Mouse (Mus musculus) neural tube, embryonic 15.5 days (tissue): ENCODE results near the gene Yif1a. TPM values are rescaled to one million over a fixed set of nuclear protein-coding genes. Genes with fewer than 3 reads are reported as not detected.
"Not testable (repeated sequence)": the region's sequence is repeated elsewhere in the genome, so short reads cannot be mapped to it uniquely, and the experiment has no call there.

Source experiments
- ATAC-seq: fragments of 200-750 bp; cut with Nextera tagmentation; 2 replicates; pipeline ENCODE4 v1.8.0; 2017; ENCODE audit warnings: mild to moderate bottlenecking, moderate TSS enrichment, moderate library complexity; ENCODE audit not compliant: low FRiP score
- H3K27ac ChIP-seq: fragments of 300-500 bp; sonication (generic); replicated peaks from 2 replicates; pipeline ENCODE4 v1.5.1; 2015; ENCODE audit warnings: mild to moderate bottlenecking, inconsistent platforms
- H3K27me3 ChIP-seq: fragments of 300-500 bp; sonication (generic); replicated peaks from 2 replicates; pipeline ENCODE4 v1.6.1; 2015; ENCODE audit warnings: inconsistent platforms
- H3K36me3 ChIP-seq: fragments of 300-500 bp; sonication (generic); 2 replicates; pipeline ENCODE4 v1.6.1; 2015; ENCODE audit warnings: inconsistent platforms
- H3K4me1 ChIP-seq: fragments of 300-500 bp; sonication (generic); 2 replicates; pipeline ENCODE4 v1.6.1; 2015; ENCODE audit warnings: inconsistent platforms
- H3K4me2 ChIP-seq: fragments of 300-500 bp; sonication (generic); 2 replicates; pipeline ENCODE4 v1.6.1; 2015; ENCODE audit warnings: inconsistent platforms, mild to moderate bottlenecking, moderate library complexity
- H3K4me3 ChIP-seq: fragments of 300-500 bp; sonication (generic); replicated peaks from 2 replicates; pipeline ENCODE4 v1.5.1; 2015; ENCODE audit warnings: mild to moderate bottlenecking, inconsistent platforms
- H3K9ac ChIP-seq: fragments of 300-500 bp; sonication (generic); replicated peaks from 2 replicates; pipeline ENCODE4 v1.6.1; 2015; ENCODE audit warnings: mild to moderate bottlenecking, inconsistent platforms
- H3K9me3 ChIP-seq: fragments of 300-500 bp; sonication (generic); replicated peaks from 2 replicates; pipeline ENCODE4 v1.6.1; 2016; ENCODE audit warnings: inconsistent platforms
- WGBS: fragments of 180-500 bp; shearing (Covaris S2); methylation state at CpG from one replicate; pipeline ENCODE4 v1.1.7; 2015; ENCODE audit warnings: mixed read lengths; 5-methylcytosine and 5-hydroxymethylcytosine counted together
- polyA plus RNA-seq: library from polyadenylated mRNA; unstranded; fragments of >200 nt; fragmentation: Nextera tagmentation; extraction: Ambion mirVana; gene quantifications from 2 replicates; pipeline ENCODE4 v1.2.1, GENCODE M21; 2015

The Yif1a gene
- polyA plus RNA-seq, 1 experiment from 2014 or later: 56.8 TPM

GRCm38 (mm10) chr19:5073028-5073427 is 15.3 kb upstream of the Yif1a start:
- Histone ChIP-seq H3K27ac (no peak overlapping the region), H3K27me3 (peaks cover 38% of the 10 kb centered on the region), H3K4me3 (peak overlapping the region; percentile 44), H3K36me3 (no peaks in the 10 kb centered on the region), H3K4me1 (peaks cover 34% of the 10 kb centered on the region), H3K4me2 (peak overlapping the region; percentile 83), H3K9me3 (no peaks in the 10 kb centered on the region), H3K9ac (no peak overlapping the region)
- ATAC-seq: no peak
- WGBS: 1% methylated on average over 15 of the region's 15 CpGs

GRCm38 (mm10) chr19:5073518-5073917 is 14.8 kb upstream of the Yif1a start:
- no peak for ATAC-seq

DNA sequence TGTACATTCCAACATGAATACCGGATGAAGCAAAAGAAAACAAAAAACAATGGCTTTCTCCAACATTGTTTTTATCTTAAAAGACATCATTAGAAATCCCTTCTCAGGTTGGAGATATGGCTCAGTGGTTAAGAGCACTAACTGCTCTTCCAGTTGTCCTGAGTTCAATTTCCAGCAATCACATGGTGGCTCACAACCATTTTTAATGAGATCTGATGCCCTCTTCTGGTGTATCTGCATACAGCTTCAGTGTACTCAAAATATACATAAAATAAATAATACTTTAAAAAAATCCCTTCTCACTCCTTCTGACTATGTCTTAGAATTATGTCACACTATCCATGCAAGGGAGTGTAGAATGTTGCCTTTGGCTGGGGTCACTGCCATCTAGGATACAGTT is 9.1 kb upstream of the Yif1a start:
- Histone ChIP-seq H3K27me3 (peaks cover 58% of the 10 kb centered on the region), H3K36me3 (no peaks in the 10 kb centered on the region), H3K4me2 (no peak overlapping the region), H3K4me3 (no peak overlapping the region), H3K9ac (no peak overlapping the region), H3K27ac (no peak overlapping the region), H3K4me1 (peaks cover 5% of the 10 kb centered on the region; the same call in 1 of the 2 replicates), H3K9me3 (no peaks in the 10 kb centered on the region)
- 90% methylated on average over 1 of the region's 1 CpGs for WGBS
- no peak for ATAC-seq

More at GRCm38 (mm10) chr19:5073518-5073917, 14.8 kb upstream of the Yif1a start:
- Histone ChIP-seq H3K4me2 (peak overlapping the region; percentile 83; the same call in 1 of the 2 replicates), H3K4me3 (no peak overlapping the region), H3K9me3 (no peaks in the 10 kb centered on the region), H3K27me3 (peaks cover 38% of the 10 kb centered on the region), H3K4me1 (peaks cover 30% of the 10 kb centered on the region), H3K27ac (no peak overlapping the region), H3K9ac (no peak overlapping the region), H3K36me3 (no peaks in the 10 kb centered on the region)
- WGBS: 39% methylated on average over 5 of the region's 5 CpGs

GRCm38 (mm10) chr19:5082005-5082404 is 6.3 kb upstream of the Yif1a start:
- H3K4me2 ChIP-seq: no peak overlapping the region
- H3K9me3 ChIP-seq: no peaks in the 10 kb centered on the region
- no peak for ATAC-seq
- H3K4me1 ChIP-seq: peaks cover 21% of the 10 kb centered on the region
- no peak overlapping the region for H3K27ac ChIP-seq
- H3K36me3 ChIP-seq: no peaks in the 10 kb centered on the region
- H3K4me3 ChIP-seq: no peak overlapping the region
- 62% methylated on average over 18 of the region's 18 CpGs for WGBS
- peaks cover 69% of the 10 kb centered on the region for H3K27me3 ChIP-seq
- no peak overlapping the region for H3K9ac ChIP-seq

GRCm38 (mm10) chr19:5082596-5082995 is 5.7 kb upstream of the Yif1a start:
- no peaks in the 10 kb centered on the region for H3K36me3 ChIP-seq
- H3K4me3 ChIP-seq: no peak overlapping the region
- no peak for ATAC-seq
- H3K27ac ChIP-seq: no peak overlapping the region
- no peaks in the 10 kb centered on the region for H3K9me3 ChIP-seq
- no peak overlapping the region for H3K4me2 ChIP-seq
- WGBS: 62% methylated on average over 24 of the region's 24 CpGs
- peaks cover 69% of the 10 kb centered on the region for H3K27me3 ChIP-seq
- H3K9ac ChIP-seq: no peak overlapping the region
- peaks cover 27% of the 10 kb centered on the region for H3K4me1 ChIP-seq

- Histone ChIP-seq H3K4me3 (peak overlapping the region; percentile 58), H3K27me3 (peaks cover 69% of the 10 kb centered on the region), H3K4me2 (peak overlapping the region; percentile 70), H3K27ac (peak overlapping the region; percentile 62; the same call in 1 of the 2 replicates), H3K9me3 (no peaks in the 10 kb centered on the region), H3K9ac (peak overlapping the region; percentile 77), H3K4me1 (peaks cover 34% of the 10 kb centered on the region), H3K36me3 (no peaks in the 10 kb centered on the region)
- WGBS: 81% methylated on average over 3 of the region's 3 CpGs
- ATAC-seq: no peak
Observed at GRCm38 (mm10) chr19:5083961-5084833, 4.1 kb upstream of the Yif1a start.

GRCm38 (mm10) chr19:5084834-5085144 is 3.5 kb upstream of the Yif1a start:
- peak overlapping the region; percentile 70 for H3K4me2 ChIP-seq
- peaks cover 65% of the 10 kb centered on the region for H3K27me3 ChIP-seq
- peaks cover 40% of the 10 kb centered on the region for H3K4me1 ChIP-seq
- H3K27ac ChIP-seq: peak overlapping the region; percentile 62
- H3K4me3 ChIP-seq: peak overlapping the region; percentile 58
- no peak for ATAC-seq
- H3K9ac ChIP-seq: peak overlapping the region; percentile 77
- 3% methylated on average over 15 of the region's 15 CpGs for WGBS
- H3K36me3 ChIP-seq: 0 out of 2 replicates have a peak, but pooled peaks cover 2% of the 10 kb centered on the region
- H3K9me3 ChIP-seq: no peaks in the 10 kb centered on the region

GRCm38 (mm10) chr19:5085145-5085863 is 3.0 kb upstream of the Yif1a start, which contains the start of gene Tmem151a:
Gene Tmem151a, minus strand, starts transcription at chr19:5085531.
- Histone ChIP-seq H3K9me3 (no peaks in the 10 kb centered on the region), H3K9ac (peak within 1 kb of the TSS; percentile 77), H3K27me3 (peaks cover 60% of the 10 kb centered on the region), H3K4me3 (peak within 1 kb of the TSS; percentile 58), H3K4me1 (peaks cover 42% of the 10 kb centered on the region), H3K27ac (peak within 1 kb of the TSS; percentile 62), H3K36me3 (peaks cover 4% of the 10 kb centered on the region; the same call in 1 of the 2 replicates), H3K4me2 (peak within 1 kb of the TSS; percentile 70)
- no peak for ATAC-seq
- under 1% methylated on average over 60 of the region's 69 CpGs for WGBS

GRCm38 (mm10) chr19:5086533-5086932 is 1.8 kb upstream of the Yif1a start:
- not testable (repeated sequence) for H3K4me2 ChIP-seq, H3K27ac ChIP-seq, ATAC-seq, H3K9me3 ChIP-seq, H3K9ac ChIP-seq, H3K4me3 ChIP-seq
- Histone ChIP-seq H3K36me3 (peaks cover 17% of the 10 kb centered on the region), H3K4me1 (peaks cover 44% of the 10 kb centered on the region), H3K27me3 (peaks cover 48% of the 10 kb centered on the region)
- WGBS: 53% methylated on average over 4 of the region's 4 CpGs

GRCm38 (mm10) chr19:5089324-5089723 is 986 bp downstream of the Yif1a start:
- Histone ChIP-seq H3K4me2 (peak overlapping the region; percentile 84), H3K9ac (peak overlapping the region; percentile 71), H3K4me3 (peak overlapping the region; percentile 69), H3K27ac (no peak overlapping the region), H3K9me3 (no peaks in the 10 kb centered on the region), H3K27me3 (peaks cover 21% of the 10 kb centered on the region), H3K36me3 (peaks cover 39% of the 10 kb centered on the region), H3K4me1 (peaks cover 62% of the 10 kb centered on the region)
- ATAC-seq: no peak
- 85% methylated on average over 4 of the region's 4 CpGs for WGBS

DNA sequence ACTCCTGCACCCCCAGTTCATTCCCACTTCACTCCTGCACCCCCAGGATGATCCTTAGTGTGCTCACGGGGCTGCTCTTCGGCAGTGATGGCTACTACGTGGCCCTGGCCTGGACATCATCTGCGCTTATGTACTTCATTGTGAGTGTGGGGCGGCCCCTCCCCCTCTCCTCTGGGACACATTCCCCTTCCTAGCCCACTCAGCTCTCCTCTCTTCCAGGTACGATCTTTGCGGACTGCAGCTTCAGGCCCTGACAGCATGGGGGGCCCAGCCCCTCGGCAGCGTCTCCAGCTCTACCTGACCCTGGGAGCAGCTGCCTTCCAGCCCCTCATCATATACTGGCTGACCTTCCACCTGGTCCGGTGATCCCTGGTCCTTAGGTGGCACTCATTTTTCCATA is 3.7 kb downstream of the Yif1a start:
- Histone ChIP-seq H3K9me3 (no peaks in the 10 kb centered on the region), H3K36me3 (peaks cover 39% of the 10 kb centered on the region), H3K9ac (0 out of 2 replicates have a peak overlapping the region, but pooled peaks have one; percentile 5), H3K27me3 (no peaks in the 10 kb centered on the region), H3K4me3 (no peak overlapping the region), H3K4me1 (peaks cover 73% of the 10 kb centered on the region), H3K4me2 (no peak overlapping the region), H3K27ac (0 out of 2 replicates have a peak overlapping the region, but pooled peaks have one; percentile 5)
- WGBS: 83% methylated on average over 10 of the region's 10 CpGs
- no peak for ATAC-seq
